Mouse (Mus musculus) neural tube, embryonic 15.5 days (tissue): ENCODE data around the gene Sema4g. TPM values are rescaled to one million over a fixed set of nuclear protein-coding genes. Genes with fewer than 3 reads are reported as not detected.
"Not testable (repeated sequence)": the region's sequence is repeated elsewhere in the genome, so short reads cannot be mapped to it uniquely, and the experiment has no call there.

Experiments
- ATAC-seq: fragments of 200-750 bp; cut with Nextera tagmentation; 2 replicates; pipeline ENCODE4 v1.8.0; 2017; ENCODE audit warnings: mild to moderate bottlenecking, moderate TSS enrichment, moderate library complexity; ENCODE audit not compliant: low FRiP score
- H3K27ac ChIP-seq: fragments of 300-500 bp; sonication (generic); replicated peaks from 2 replicates; pipeline ENCODE4 v1.5.1; 2015; ENCODE audit warnings: mild to moderate bottlenecking, inconsistent platforms
- H3K27me3 ChIP-seq: fragments of 300-500 bp; sonication (generic); replicated peaks from 2 replicates; pipeline ENCODE4 v1.6.1; 2015; ENCODE audit warnings: inconsistent platforms
- H3K36me3 ChIP-seq: fragments of 300-500 bp; sonication (generic); 2 replicates; pipeline ENCODE4 v1.6.1; 2015; ENCODE audit warnings: inconsistent platforms
- H3K4me1 ChIP-seq: fragments of 300-500 bp; sonication (generic); 2 replicates; pipeline ENCODE4 v1.6.1; 2015; ENCODE audit warnings: inconsistent platforms
- H3K4me2 ChIP-seq: fragments of 300-500 bp; sonication (generic); 2 replicates; pipeline ENCODE4 v1.6.1; 2015; ENCODE audit warnings: inconsistent platforms, mild to moderate bottlenecking, moderate library complexity
- H3K4me3 ChIP-seq: fragments of 300-500 bp; sonication (generic); replicated peaks from 2 replicates; pipeline ENCODE4 v1.5.1; 2015; ENCODE audit warnings: mild to moderate bottlenecking, inconsistent platforms
- H3K9ac ChIP-seq: fragments of 300-500 bp; sonication (generic); replicated peaks from 2 replicates; pipeline ENCODE4 v1.6.1; 2015; ENCODE audit warnings: mild to moderate bottlenecking, inconsistent platforms
- H3K9me3 ChIP-seq: fragments of 300-500 bp; sonication (generic); replicated peaks from 2 replicates; pipeline ENCODE4 v1.6.1; 2016; ENCODE audit warnings: inconsistent platforms
- WGBS: fragments of 180-500 bp; shearing (Covaris S2); methylation state at CpG from one replicate; pipeline ENCODE4 v1.1.7; 2015; ENCODE audit warnings: mixed read lengths; 5-methylcytosine and 5-hydroxymethylcytosine counted together
- polyA plus RNA-seq: library from polyadenylated mRNA; unstranded; fragments of >200 nt; fragmentation: Nextera tagmentation; extraction: Ambion mirVana; gene quantifications from 2 replicates; pipeline ENCODE4 v1.2.1, GENCODE M21; 2015

Sema4g gene
- polyA plus RNA-seq, 1 experiment from 2014 or later = 19.4 TPM

DNA sequence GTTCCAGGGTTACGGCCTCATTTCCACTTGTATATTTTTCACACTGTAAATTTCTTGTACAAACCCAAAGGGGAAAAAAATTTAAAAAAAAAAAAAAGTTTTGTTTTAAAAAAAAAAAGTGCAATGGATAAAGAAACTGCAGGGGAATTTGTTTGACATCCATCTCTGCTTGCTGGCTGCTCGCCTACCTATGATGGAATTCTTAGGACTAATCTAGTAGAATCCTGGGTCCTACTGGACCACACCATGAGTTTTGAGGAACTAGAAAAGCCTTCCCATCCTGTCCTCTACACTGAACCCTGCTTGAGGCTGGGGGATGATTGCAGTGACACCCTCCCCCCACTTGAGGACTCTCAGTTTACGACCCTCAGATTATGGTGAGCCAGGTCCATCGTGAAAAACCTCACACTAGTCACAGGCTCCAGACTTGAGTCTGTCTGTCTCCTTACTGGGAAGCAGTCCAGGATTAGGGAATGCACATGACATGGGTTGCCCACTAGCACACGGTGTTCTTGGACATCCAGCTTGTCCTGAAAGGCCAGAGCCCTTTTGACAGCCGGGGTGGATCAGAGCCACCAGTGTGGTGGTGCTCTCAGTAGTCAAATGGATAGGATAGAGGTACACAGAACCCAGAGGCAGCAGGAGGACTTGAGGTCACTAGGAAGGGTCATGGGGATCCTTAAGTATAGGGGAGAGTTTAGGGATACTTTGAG is 38.2 kb downstream of the Sema4g start:
- ATAC-seq = no peak
- peaks cover 35% of the 10 kb centered on the region for H3K36me3 ChIP-seq

DNA sequence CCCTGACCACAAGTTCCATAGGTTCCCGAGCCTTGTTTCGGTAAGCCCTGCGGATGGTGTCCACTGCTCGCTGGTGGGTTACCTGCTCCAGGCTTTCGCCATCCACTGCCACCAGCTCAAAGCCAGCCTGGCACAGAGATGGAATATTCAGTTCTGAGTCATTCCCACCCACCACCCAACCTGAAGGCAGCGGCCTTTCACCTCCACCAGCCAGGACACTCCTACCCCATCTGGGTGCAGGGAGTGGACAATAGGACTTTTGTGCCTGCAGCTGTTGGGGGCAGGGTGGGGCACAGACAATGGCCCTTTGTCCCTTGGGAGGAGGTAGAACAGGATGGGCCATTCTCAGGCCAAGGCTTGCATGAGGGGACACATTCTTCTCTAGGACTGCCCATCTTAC is 38.9 kb downstream of the Sema4g start:
- no peak for ATAC-seq
- no peak overlapping the region for H3K4me2 ChIP-seq
- H3K36me3 ChIP-seq = peaks cover 33% of the 10 kb centered on the region
- 86% methylated on average over 6 of the region's 6 CpGs for WGBS
- H3K4me3 ChIP-seq = no peak overlapping the region
- no peak overlapping the region for H3K27ac ChIP-seq
- H3K9me3 ChIP-seq = no peaks in the 10 kb centered on the region
- H3K27me3 ChIP-seq = no peaks in the 10 kb centered on the region
- H3K4me1 ChIP-seq = peaks cover 27% of the 10 kb centered on the region
- H3K9ac ChIP-seq = no peak overlapping the region

More for the DNA sequence above, 38.2 kb downstream of the Sema4g start:
- H3K27ac ChIP-seq = no peak overlapping the region
- H3K4me2 ChIP-seq = no peak overlapping the region
- no peak overlapping the region for H3K9ac ChIP-seq
- no peak overlapping the region for H3K4me3 ChIP-seq
- H3K4me1 ChIP-seq = peaks cover 26% of the 10 kb centered on the region
- no peaks in the 10 kb centered on the region for H3K9me3 ChIP-seq
- 77% methylated on average over 6 of the region's 6 CpGs for WGBS
- H3K27me3 ChIP-seq = no peaks in the 10 kb centered on the region

DNA sequence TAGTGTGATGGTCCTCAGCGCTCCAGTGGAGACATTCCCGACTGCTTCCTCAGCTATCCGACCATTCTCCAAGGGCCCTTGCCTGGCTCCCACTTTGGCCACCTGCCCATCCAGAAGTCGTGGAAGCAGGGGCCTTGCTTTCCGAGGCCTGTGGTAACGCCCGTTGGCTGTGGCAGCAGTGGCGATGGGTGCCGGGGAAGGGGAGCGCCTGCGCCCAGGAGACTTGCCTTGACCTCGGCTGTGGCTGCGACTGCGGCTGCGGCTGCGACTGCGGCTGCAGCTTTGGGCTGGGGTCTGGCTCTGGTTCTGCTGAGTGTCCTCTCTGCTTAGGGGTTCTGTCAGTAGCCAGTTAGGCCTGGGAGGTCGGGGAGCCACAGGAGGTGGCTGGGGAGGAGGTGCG is 39.8 kb downstream of the Sema4g start:
- Histone ChIP-seq H3K27ac (no peak overlapping the region), H3K9ac (no peak overlapping the region), H3K36me3 (peaks cover 30% of the 10 kb centered on the region), H3K9me3 (no peaks in the 10 kb centered on the region), H3K4me2 (no peak overlapping the region), H3K4me1 (peaks cover 27% of the 10 kb centered on the region), H3K27me3 (no peaks in the 10 kb centered on the region), H3K4me3 (no peak overlapping the region)
- 62% methylated on average over 19 of the region's 19 CpGs for WGBS
- ATAC-seq = no peak

DNA sequence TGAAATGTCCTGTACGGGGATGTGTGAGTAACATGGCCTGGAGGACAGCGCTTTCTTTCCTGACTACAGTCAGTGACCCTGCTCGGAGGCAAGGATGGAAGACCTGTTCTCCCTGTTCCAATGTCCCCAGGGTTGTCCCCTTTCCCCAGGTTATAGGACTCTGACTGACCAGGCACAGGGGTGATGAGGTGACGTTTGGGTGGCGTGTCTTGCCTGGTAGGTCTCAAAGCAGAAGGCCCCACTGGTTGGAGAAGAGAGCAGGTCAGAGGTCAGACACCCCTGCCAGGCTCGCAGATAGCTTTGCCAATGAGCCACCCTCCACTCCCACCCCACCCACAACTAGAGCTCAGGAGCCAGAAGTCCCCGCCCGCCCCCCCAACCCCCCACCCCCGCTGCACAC is 40.7 kb downstream of the Sema4g start:
- Histone ChIP-seq H3K36me3 (peaks cover 25% of the 10 kb centered on the region), H3K27me3 (no peaks in the 10 kb centered on the region), H3K4me1 (peaks cover 24% of the 10 kb centered on the region), H3K27ac (no peak overlapping the region), H3K9ac (no peak overlapping the region), H3K9me3 (no peaks in the 10 kb centered on the region), H3K4me2 (no peak overlapping the region), H3K4me3 (no peak overlapping the region)
- no peak for ATAC-seq
- WGBS = 63% methylated on average over 9 of the region's 9 CpGs

DNA sequence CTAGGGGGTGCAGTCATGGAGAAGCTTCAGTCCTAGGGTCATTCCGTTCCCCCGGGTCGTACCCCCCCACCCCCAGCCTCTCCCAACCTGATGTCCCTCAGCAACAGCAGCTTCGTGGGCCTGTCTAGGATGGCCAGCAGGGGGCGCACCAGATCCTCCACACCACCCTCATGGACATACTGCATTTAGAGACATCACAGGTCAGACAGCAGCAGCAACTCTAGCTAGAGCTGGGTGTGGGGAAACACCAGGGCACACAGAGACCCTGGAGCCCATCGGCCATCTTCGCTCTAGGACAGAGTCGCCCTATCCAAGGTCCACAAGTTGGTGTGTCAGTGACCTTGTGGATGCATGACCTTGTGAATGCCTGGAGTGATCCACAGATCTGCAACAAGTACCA is 41.2 kb downstream of the Sema4g start:
- 41% methylated on average over 8 of the region's 8 CpGs for WGBS
- ATAC-seq = no peak
- Histone ChIP-seq H3K27ac (no peak overlapping the region; the same call in 1 of the 2 replicates), H3K9ac (no peak overlapping the region), H3K4me3 (no peak overlapping the region), H3K9me3 (no peaks in the 10 kb centered on the region), H3K4me2 (no peak overlapping the region), H3K36me3 (peaks cover 21% of the 10 kb centered on the region), H3K4me1 (peaks cover 24% of the 10 kb centered on the region), H3K27me3 (no peaks in the 10 kb centered on the region)

DNA sequence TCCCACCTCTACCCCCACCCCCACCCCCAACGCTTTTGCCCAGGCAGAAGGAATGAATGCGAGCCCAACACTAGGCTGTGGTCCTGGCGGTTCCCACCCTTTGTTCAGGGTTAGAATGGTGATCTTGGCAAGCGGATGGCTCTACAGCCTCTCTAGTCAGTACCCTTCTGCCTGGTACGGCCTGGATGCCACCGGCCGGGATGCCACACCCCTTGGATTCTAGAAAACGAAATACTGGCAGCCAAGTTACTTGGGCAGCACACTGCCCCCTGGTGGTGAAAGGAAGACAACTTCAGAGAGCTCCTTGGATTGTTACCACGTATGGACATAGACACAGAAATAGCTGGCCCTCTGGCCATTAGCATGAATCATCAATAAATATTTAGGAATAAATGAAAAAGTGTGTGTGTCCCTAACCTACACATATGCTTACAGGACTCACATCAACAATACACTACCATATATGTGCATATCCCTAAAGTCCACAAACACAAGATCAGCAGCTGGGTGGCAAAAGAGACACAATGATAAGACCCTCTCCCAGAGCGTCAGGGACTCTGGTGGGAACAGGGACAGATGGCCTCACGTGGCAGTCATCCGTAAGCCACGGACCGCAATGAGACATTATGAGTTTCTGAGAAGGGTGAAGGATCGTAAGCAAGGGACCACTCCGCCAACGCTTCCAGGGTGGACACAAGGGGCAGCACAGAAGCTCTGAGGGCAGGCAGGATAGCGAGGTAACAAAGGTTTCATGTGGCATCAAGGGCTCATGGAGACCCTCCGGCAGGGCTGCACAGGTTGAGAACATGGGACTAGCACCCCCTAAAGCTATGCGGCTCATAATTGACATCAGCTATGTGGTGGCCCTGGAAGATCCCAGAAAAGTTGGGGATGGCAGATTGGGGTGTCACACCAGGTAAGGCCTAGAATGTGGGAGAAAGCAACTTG is 42.1 kb downstream of the Sema4g start:
- 38% methylated on average over 20 of the region's 20 CpGs for WGBS
- Histone ChIP-seq H3K4me3 (no peak overlapping the region; the same call in 1 of the 2 replicates), H3K4me1 (peaks cover 24% of the 10 kb centered on the region), H3K9me3 (no peaks in the 10 kb centered on the region), H3K27ac (no peak overlapping the region), H3K36me3 (peaks cover 13% of the 10 kb centered on the region), H3K4me2 (peak overlapping the region; percentile 50), H3K27me3 (no peaks in the 10 kb centered on the region), H3K9ac (no peak overlapping the region)
- no peak for ATAC-seq

DNA sequence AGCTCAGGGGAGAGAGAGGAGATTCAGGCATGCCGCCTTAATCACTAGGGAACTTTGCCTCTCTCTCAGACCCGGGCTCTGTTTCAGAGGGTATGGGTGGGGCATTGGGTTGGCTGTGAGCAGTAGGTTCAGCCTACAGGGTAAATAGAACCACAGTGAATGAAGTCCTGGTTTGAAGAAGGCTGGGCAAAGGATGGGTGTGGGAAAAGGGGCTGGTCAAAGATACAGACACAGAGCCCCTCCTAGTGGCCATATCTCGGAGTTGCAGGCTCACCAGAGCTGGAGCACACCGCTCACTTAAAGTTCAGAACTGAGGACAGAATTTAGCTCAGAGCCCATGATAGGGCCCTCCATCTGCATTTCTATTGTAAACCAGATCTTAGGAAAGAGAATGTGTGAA is 42.9 kb downstream of the Sema4g start:
- no peak overlapping the region for H3K4me3 ChIP-seq
- H3K4me1 ChIP-seq = peaks cover 24% of the 10 kb centered on the region
- H3K9me3 ChIP-seq = no peaks in the 10 kb centered on the region
- 0 out of 2 replicates have a peak, but pooled peaks have one; percentile 4 for ATAC-seq
- no peak overlapping the region for H3K27ac ChIP-seq
- H3K27me3 ChIP-seq = peaks cover 4% of the 10 kb centered on the region; the same call in 1 of the 2 replicates
- 19% methylated on average over 4 of the region's 4 CpGs for WGBS
- H3K9ac ChIP-seq = no peak overlapping the region
- peaks cover 5% of the 10 kb centered on the region for H3K36me3 ChIP-seq
- no peak overlapping the region for H3K4me2 ChIP-seq

DNA sequence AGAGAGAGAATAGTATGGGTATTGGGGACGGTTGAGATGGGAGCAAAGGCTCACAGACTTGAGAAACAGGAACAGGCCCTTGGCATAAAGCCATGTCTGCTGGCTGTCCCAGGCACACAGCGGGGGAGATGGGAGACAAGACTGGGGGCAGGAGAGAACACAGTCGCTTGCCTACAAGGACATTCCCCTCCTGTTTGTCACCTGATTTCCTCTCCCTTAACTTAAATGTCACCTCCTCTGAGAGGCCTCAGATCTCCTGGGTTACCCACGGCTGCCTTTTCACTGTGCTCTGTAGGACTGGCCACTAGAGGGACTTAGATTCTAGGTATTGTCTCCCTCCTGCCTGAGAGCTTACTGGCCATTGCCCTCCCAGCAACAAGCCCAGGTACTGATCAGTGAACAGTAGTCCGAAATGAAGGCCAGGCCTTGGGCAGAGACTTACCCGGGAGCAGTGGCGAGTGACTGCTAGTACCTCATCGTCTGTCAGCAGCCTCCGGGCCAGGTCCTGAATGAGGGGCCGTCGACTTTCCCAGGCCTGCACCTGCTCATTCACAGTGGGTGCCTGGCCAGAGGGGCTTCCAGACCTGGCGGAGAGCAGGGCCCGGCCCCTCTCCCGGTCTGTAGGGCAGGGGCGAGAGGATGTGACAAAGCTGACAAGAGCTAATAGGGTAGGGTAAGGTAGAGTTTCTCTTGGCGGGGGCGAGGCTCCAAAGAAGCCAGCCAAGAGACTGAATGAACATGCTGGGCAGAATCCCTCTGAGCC is 43.9 kb downstream of the Sema4g start:
- 48% methylated on average over 17 of the region's 17 CpGs for WGBS
- H3K9ac ChIP-seq = no peak overlapping the region
- H3K36me3 ChIP-seq = no peaks in the 10 kb centered on the region

DNA sequence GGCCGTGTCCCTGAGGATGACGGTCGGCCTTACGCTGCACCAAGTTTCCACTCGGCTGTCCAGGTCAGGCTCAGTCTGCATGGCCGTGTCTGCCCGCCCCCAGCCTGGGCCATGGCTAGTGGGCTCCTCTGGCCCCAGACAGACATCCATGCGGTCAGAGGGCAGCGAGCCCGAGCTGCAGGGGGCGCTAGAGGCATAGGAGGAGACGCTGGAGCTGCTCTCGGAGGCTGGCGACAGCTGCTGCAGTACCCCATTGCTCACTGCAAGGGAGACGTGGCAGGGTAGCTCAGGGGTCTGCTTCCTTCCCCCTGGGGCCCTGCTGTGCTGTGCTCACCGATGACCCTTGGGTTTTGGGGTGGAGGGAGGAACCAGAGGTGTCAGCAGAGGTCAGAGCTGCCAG is 48.0 kb downstream of the Sema4g start:
- WGBS = 26% methylated on average over 16 of the region's 16 CpGs
- Histone ChIP-seq H3K27ac (no peak overlapping the region), H3K27me3 (peaks cover 13% of the 10 kb centered on the region), H3K36me3 (no peaks in the 10 kb centered on the region), H3K4me3 (no peak overlapping the region), H3K9me3 (no peaks in the 10 kb centered on the region), H3K4me1 (peaks cover 6% of the 10 kb centered on the region; the same call in 1 of the 2 replicates), H3K9ac (no peak overlapping the region), H3K4me2 (no peak overlapping the region)
- ATAC-seq = no peak

More for the DNA sequence above, 43.9 kb downstream of the Sema4g start:
- Histone ChIP-seq H3K4me2 (no peak overlapping the region), H3K4me1 (peaks cover 24% of the 10 kb centered on the region), H3K9me3 (no peaks in the 10 kb centered on the region), H3K4me3 (no peak overlapping the region), H3K27ac (no peak overlapping the region), H3K27me3 (peaks cover 6% of the 10 kb centered on the region; the same call in 1 of the 2 replicates)
- ATAC-seq = no peak

DNA sequence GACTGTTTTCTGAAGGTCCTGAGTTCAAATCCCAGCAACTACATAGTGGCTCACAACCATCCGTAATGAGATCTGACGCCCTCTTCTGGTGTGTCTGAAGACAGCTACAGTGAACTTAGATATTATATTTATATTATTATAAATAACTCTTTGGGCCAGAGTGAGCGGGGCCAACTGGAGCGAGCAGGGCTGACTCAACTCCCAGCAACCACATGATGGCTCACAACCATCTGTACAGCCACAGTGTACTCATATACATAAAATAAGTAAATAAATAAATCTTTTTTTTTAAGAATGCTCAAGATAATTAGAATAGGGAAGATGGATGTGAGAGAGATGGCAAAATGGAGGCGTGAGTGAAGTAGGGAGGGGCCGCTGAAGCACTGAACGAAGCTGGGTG is 49.3 kb downstream of the Sema4g start:
- not testable (repeated sequence) for H3K9ac ChIP-seq, H3K9me3 ChIP-seq

DNA sequence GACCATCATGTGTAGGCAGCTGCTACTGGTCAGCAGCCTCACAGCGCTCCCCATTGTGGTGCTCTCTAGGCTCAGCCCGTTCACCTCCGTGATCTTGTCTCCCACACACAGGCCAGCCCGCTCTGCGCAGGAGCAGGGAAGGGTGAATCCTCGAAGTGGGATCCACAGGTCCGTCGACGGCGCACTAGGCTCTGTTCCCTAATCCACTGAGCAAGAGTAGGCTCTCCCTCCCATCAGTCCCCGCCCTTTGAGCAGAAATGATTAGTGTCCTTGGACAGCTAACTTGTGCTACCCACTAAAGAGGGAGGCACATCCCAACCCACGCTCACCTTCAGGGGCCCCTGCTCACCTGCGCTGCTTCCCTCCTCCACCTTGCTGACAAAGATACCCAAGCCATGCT is 51.3 kb downstream of the Sema4g start:
- no peak for ATAC-seq

More for the DNA sequence above, 49.3 kb downstream of the Sema4g start:
- not testable (repeated sequence) for H3K27ac ChIP-seq, H3K4me3 ChIP-seq, H3K4me1 ChIP-seq, H3K36me3 ChIP-seq, ATAC-seq, H3K4me2 ChIP-seq
- 94% methylated on average over 7 of the region's 7 CpGs for WGBS
- H3K27me3 ChIP-seq = peaks cover 13% of the 10 kb centered on the region

More for the DNA sequence above, 51.3 kb downstream of the Sema4g start:
- Histone ChIP-seq H3K4me3 (no peak overlapping the region), H3K27me3 (peaks cover 21% of the 10 kb centered on the region), H3K9me3 (no peaks in the 10 kb centered on the region), H3K4me1 (peaks cover 5% of the 10 kb centered on the region), H3K9ac (no peak overlapping the region), H3K4me2 (no peak overlapping the region), H3K36me3 (no peaks in the 10 kb centered on the region), H3K27ac (no peak overlapping the region)
- 51% methylated on average over 13 of the region's 13 CpGs for WGBS
